Mouse (Mus musculus) forebrain, embryonic 10.5 days (tissue): Measurements from ENCODE around the gene B3gnt8. TPM values are rescaled to one million over a fixed set of nuclear protein-coding genes. Genes with fewer than 3 reads are reported as not detected.
A peak's percentile ranks its signal among the peaks of the same experiment; 100 is the strongest.

Experiments
- DNase-seq: peaks from one replicate; pipeline ENCODE4 v3.0.0-alpha.2; 2017; ENCODE audit warnings: low spot score; ENCODE audit errors: extremely low spot score
- H3K27ac ChIP-seq: fragments of 300-500 bp; sonication (generic); 2 replicates; pipeline ENCODE4 v1.5.1; 2016; ENCODE audit warnings: mild to moderate bottlenecking
- H3K27me3 ChIP-seq: fragments of 300-500 bp; sonication (generic); 2 replicates; pipeline ENCODE4 v1.6.1; 2016; ENCODE audit warnings: mild to moderate bottlenecking; ENCODE audit not compliant: poor library complexity, severe bottlenecking
- H3K36me3 ChIP-seq: fragments of 300-500 bp; sonication (generic); replicated peaks from 2 replicates; pipeline ENCODE4 v1.6.1; 2016; ENCODE audit warnings: mild to moderate bottlenecking, moderate library complexity
- H3K4me1 ChIP-seq: fragments of 300-500 bp; sonication (generic); 2 replicates; pipeline ENCODE4 v1.6.1; 2016
- H3K4me3 ChIP-seq: fragments of 300-500 bp; sonication (generic); 2 replicates; pipeline ENCODE4 v1.5.1; 2016; ENCODE audit warnings: mild to moderate bottlenecking, moderate library complexity
- H3K9me3 ChIP-seq: fragments of 300-500 bp; sonication (generic); 2 replicates; pipeline ENCODE4 v1.6.1; 2016; ENCODE audit warnings: mild to moderate bottlenecking, moderate library complexity
- WGBS: fragments of 180-500 bp; shearing (Covaris S2); methylation state at CpG from one replicate; pipeline ENCODE4 v1.1.7; 2016; 5-methylcytosine and 5-hydroxymethylcytosine counted together
- polyA plus RNA-seq: library from polyadenylated mRNA; unstranded; fragments of >200 nt; fragmentation: Nextera tagmentation; extraction: Ambion mirVana; gene quantifications from 2 replicates; pipeline ENCODE4 v1.2.1, GENCODE M21; 2016

The B3gnt8 gene
- polyA plus RNA-seq, 1 experiment from 2014 or later, result 1.1 TPM

GRCm38 (mm10) chr7:25651281-25651680 is 24.8 kb downstream of the B3gnt8 start:
- peaks cover 8% of the 10 kb centered on the region; the same call in 1 of the 2 replicates for H3K4me1 ChIP-seq
- no peak for DNase-seq
- no peaks in the 10 kb centered on the region for H3K27me3 ChIP-seq
- H3K36me3 ChIP-seq, result no peaks in the 10 kb centered on the region
- no peak overlapping the region for H3K4me3 ChIP-seq
- no peaks in the 10 kb centered on the region for H3K9me3 ChIP-seq
- H3K27ac ChIP-seq, result no peak overlapping the region
- WGBS, result 94% methylated on average over 8 of the region's 8 CpGs

DNA sequence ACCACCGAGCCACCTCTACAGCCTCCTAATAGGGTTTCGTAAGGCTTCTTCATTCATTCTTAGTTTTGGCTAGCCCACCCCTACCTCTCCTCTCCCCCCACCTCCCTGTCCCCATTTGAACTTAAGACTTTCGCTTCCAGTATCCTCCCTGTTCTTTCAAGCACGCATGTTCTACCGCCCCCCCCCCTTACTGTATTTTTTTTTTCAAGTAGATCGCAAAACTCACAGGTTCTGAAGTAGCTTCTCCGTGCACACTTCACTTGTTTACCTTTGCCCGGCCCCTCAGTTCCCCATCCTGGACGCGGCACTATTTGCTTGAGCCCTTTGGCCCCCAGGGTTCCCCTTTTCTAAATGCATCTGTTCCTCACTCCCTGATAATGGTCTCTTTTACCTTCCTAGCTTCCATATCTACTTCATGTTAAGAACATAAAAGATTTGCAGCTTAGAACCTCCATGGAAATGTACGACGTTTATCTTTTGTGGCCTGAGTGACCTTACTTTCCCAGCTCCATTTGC is 25.8 kb downstream of the B3gnt8 start:
- 93% methylated on average over 12 of the region's 12 CpGs for WGBS
- H3K4me3 ChIP-seq, result no peak overlapping the region
- no peaks in the 10 kb centered on the region for H3K36me3 ChIP-seq
- no peak overlapping the region for H3K27ac ChIP-seq
- peaks cover 11% of the 10 kb centered on the region for H3K4me1 ChIP-seq
- no peaks in the 10 kb centered on the region for H3K27me3 ChIP-seq
- H3K9me3 ChIP-seq, result no peaks in the 10 kb centered on the region
- no peak for DNase-seq

GRCm38 (mm10) chr7:25655601-25656428 is 29.4 kb downstream of the B3gnt8 start:
- H3K9me3 ChIP-seq, result no peaks in the 10 kb centered on the region
- no peak overlapping the region for H3K4me3 ChIP-seq
- no peak for DNase-seq
- 80% methylated on average over 11 of the region's 11 CpGs for WGBS
- no peaks in the 10 kb centered on the region for H3K27me3 ChIP-seq
- no peaks in the 10 kb centered on the region for H3K36me3 ChIP-seq
- no peak overlapping the region for H3K27ac ChIP-seq
- H3K4me1 ChIP-seq, result peaks cover 23% of the 10 kb centered on the region

- WGBS, result 44% methylated on average over 10 of the region's 10 CpGs
- H3K27ac ChIP-seq, result no peak overlapping the region
- H3K36me3 ChIP-seq, result peaks cover 16% of the 10 kb centered on the region
- peak overlapping the region; percentile 73 for H3K4me3 ChIP-seq
- H3K9me3 ChIP-seq, result no peaks in the 10 kb centered on the region
- no peaks in the 10 kb centered on the region for H3K27me3 ChIP-seq
- H3K4me1 ChIP-seq, result peaks cover 23% of the 10 kb centered on the region
- DNase-seq, result no peak
These were observed 31.3 kb downstream of the B3gnt8 start for GRCm38 (mm10) chr7:25657785-25658184.

DNA sequence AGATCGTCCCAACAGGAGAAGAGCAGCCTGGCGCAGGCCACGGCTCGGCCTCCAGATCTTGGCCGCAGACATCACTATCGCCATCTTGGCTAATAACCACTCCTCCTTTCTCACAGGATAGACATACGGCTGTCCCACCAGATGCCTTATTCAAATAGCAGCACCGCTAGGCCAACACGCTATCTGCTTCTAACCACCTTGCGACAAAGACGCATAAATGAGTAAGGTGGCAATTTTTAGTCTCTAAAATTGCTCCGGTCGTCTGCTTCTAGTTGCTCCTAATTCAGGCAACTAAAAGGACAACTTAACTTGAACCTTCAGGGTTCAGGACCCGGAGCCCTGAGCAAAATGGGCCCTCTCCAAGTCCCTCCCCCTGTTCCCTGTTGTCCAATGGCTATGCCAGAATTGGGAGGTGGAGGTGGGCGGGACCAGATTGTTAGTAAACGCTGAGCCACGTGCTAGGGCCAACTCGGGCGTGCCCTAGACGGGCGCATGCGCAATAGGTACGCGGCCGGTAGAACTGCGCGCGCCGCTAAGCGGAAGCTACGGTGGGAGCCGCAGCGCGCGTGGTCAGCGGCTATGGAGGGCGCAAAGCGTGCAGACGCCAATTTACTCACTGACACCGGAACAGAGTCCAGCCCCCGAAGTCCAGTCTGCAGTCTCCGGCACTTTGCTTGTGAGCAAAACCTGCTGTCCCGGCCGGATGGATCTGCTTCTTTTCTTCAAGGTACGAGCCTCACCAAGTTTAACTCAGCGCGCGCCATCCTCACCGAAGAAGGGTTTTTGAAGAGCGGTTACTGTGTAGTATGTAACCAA is 32.4 kb downstream of the B3gnt8 start, which contains the start of the genes Bckdha and Exosc5:
Gene Bckdha, minus strand, starts transcription at position 325 of the 816 bp plus-strand sequence.
Gene Exosc5, plus strand, starts transcription at position 508 of the 816 bp plus-strand sequence.
- Histone ChIP-seq H3K27ac (peak within 1 kb of the TSS; percentile 96), H3K4me3 (peak within 1 kb of the TSS; percentile 73), H3K9me3 (no peaks in the 10 kb centered on the region), H3K36me3 (peaks cover 27% of the 10 kb centered on the region), H3K4me1 (peaks cover 23% of the 10 kb centered on the region), H3K27me3 (no peaks in the 10 kb centered on the region)
- WGBS, result under 1% methylated on average over 50 of the region's 50 CpGs
- peak; percentile 99 for DNase-seq

DNA sequence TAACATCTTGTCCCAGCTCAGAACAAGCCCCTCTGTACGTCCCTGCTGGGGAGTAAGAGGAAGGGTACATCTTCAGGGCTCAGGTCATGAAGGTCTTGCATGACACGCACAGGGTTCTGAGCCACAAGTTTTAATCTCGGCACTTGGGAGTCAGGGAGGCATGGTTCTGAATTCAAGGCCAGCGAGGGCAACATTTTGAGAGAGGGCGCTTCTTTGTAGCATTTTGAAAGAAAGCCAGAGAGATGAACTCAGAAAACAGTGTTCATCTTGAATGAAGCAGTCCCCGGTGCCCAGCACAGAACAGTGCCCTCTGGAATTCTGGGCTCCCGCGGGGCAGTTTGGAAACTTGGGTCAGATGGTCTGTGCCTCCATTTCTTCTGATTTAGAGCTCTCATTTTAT is 39.9 kb downstream of the B3gnt8 start:
- Histone ChIP-seq H3K27me3 (no peaks in the 10 kb centered on the region), H3K4me3 (no peak overlapping the region), H3K36me3 (peaks cover 85% of the 10 kb centered on the region), H3K9me3 (no peaks in the 10 kb centered on the region), H3K27ac (no peak overlapping the region), H3K4me1 (no peaks in the 10 kb centered on the region)
- no peak for DNase-seq
- 93% methylated on average over 8 of the region's 8 CpGs for WGBS

GRCm38 (mm10) chr7:25669158-25669557 is 42.7 kb downstream of the B3gnt8 start:
- Histone ChIP-seq H3K27ac (no peak overlapping the region), H3K4me1 (no peaks in the 10 kb centered on the region), H3K36me3 (peaks cover 58% of the 10 kb centered on the region), H3K9me3 (no peaks in the 10 kb centered on the region), H3K4me3 (no peak overlapping the region), H3K27me3 (peaks cover 13% of the 10 kb centered on the region)
- DNase-seq, result no peak
- 87% methylated on average over 10 of the region's 10 CpGs for WGBS

DNA sequence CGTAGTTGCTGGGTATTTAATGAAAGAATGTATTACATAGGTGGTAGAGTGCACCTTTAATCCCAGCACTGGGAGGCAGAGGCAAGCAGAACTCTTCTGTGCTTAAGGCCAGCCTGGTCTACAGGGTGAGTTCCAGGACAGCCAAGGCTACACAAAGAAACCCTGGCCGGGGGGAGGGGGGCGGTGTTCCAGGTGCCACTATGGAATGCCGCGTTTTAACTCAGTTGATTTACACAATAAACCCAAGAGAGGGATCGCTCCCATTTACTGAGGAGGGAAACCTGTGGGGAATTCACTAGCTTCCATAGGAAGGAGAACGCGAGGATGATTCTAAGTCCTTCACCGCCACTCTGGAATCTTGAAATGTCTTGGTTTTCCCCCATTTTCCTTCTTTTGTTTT is 43.2 kb downstream of the B3gnt8 start:
- WGBS, result 83% methylated on average over 9 of the region's 9 CpGs

GRCm38 (mm10) chr7:25670096-25670495 is 43.6 kb downstream of the B3gnt8 start:
- H3K4me3 ChIP-seq, result no peak overlapping the region
- H3K4me1 ChIP-seq, result peaks cover 7% of the 10 kb centered on the region
- peaks cover 49% of the 10 kb centered on the region for H3K36me3 ChIP-seq
- WGBS, result 91% methylated on average over 4 of the region's 4 CpGs
- no peaks in the 10 kb centered on the region for H3K9me3 ChIP-seq
- H3K27me3 ChIP-seq, result peaks cover 22% of the 10 kb centered on the region
- H3K27ac ChIP-seq, result no peak overlapping the region
- DNase-seq, result no peak

More for the DNA sequence above, 43.2 kb downstream of the B3gnt8 start:
- H3K4me3 ChIP-seq, result no peak overlapping the region
- peaks cover 54% of the 10 kb centered on the region for H3K36me3 ChIP-seq
- DNase-seq, result no peak
- peaks cover 2% of the 10 kb centered on the region for H3K4me1 ChIP-seq
- H3K9me3 ChIP-seq, result no peaks in the 10 kb centered on the region
- no peak overlapping the region for H3K27ac ChIP-seq
- H3K27me3 ChIP-seq, result peaks cover 18% of the 10 kb centered on the region

GRCm38 (mm10) chr7:25671686-25672085 is 45.2 kb downstream of the B3gnt8 start:
- H3K27me3 ChIP-seq, result peaks cover 38% of the 10 kb centered on the region
- WGBS, result 85% methylated on average over 2 of the region's 2 CpGs
- peaks cover 33% of the 10 kb centered on the region for H3K36me3 ChIP-seq
- no peak for DNase-seq
- no peaks in the 10 kb centered on the region for H3K9me3 ChIP-seq
- H3K27ac ChIP-seq, result no peak overlapping the region
- no peak overlapping the region for H3K4me3 ChIP-seq
- H3K4me1 ChIP-seq, result peaks cover 7% of the 10 kb centered on the region

- no peak overlapping the region for H3K27ac ChIP-seq
- no peak for DNase-seq
- 55% methylated on average over 4 of the region's 4 CpGs for WGBS
These were observed 46.0 kb downstream of the B3gnt8 start for GRCm38 (mm10) chr7:25672442-25672841.

DNA sequence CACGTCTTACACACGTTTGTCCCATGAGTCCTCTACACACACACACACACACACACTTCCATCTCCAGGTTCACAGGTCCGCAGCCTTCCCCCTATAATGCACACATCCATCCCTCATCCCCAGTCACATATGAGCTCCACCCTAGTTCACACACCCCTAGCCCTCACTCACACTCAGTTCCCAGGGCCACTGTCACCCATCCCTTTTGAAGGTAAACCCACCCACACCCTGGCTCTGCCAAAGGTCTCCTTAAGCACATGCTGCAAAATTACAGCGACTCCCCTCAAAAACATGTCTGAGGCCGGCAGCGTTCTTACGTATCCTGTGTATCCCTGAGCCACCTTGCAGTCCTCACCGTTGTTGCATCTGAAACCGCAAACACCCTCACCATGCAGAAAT is 47.8 kb downstream of the B3gnt8 start:
- Histone ChIP-seq H3K36me3 (peaks cover 7% of the 10 kb centered on the region), H3K9me3 (no peaks in the 10 kb centered on the region), H3K4me1 (peaks cover 7% of the 10 kb centered on the region), H3K4me3 (peak overlapping the region; percentile 48; the same call in 1 of the 2 replicates), H3K27me3 (peaks cover 54% of the 10 kb centered on the region), H3K27ac (no peak overlapping the region)
- WGBS, result 34% methylated on average over 9 of the region's 9 CpGs
- DNase-seq, result no peak

More at GRCm38 (mm10) chr7:25672442-25672841, 46.0 kb downstream of the B3gnt8 start:
- Histone ChIP-seq H3K4me1 (peaks cover 7% of the 10 kb centered on the region), H3K27me3 (peaks cover 42% of the 10 kb centered on the region), H3K4me3 (no peak overlapping the region), H3K9me3 (no peaks in the 10 kb centered on the region), H3K36me3 (peaks cover 26% of the 10 kb centered on the region)
